Mouse (Mus musculus) small intestine, adult 2 months (tissue): ENCODE measurements around the gene Hesx1. TPM values are rescaled to one million over a fixed set of nuclear protein-coding genes. Genes with fewer than 3 reads are reported as not detected.
"Not testable (repeated sequence)": the region's sequence is repeated elsewhere in the genome, so short reads cannot be mapped to it uniquely, and the experiment has no call there.

ENCODE experiments used
- H3K27ac ChIP-seq: fragments of 200-500 bp; 2 replicates; pipeline ENCODE4 v1.5.1; 2012; ENCODE audit warnings: low read depth, low read length, control low read depth, inconsistent platforms; ENCODE audit not compliant: insufficient read depth
- H3K27me3 ChIP-seq: fragments of 200-500 bp; 2 replicates; pipeline ENCODE4 v1.6.1; 2012; ENCODE audit warnings: mild to moderate bottlenecking, moderate library complexity, low read length, inconsistent platforms; ENCODE audit not compliant: control insufficient read depth, insufficient read depth
- H3K36me3 ChIP-seq: fragments of 200-500 bp; 2 replicates; pipeline ENCODE4 v1.6.1; 2012; ENCODE audit warnings: mild to moderate bottlenecking, low read length, control low read depth, inconsistent platforms; ENCODE audit not compliant: control insufficient read depth, insufficient read depth
- H3K4me1 ChIP-seq: fragments of 200-500 bp; 2 replicates; pipeline ENCODE4 v1.6.1; 2012; ENCODE audit warnings: low read length, inconsistent platforms, mixed read lengths; ENCODE audit not compliant: control insufficient read depth, insufficient read depth, insufficient read length
- H3K4me3 ChIP-seq: fragments of 200-500 bp; 2 replicates; pipeline ENCODE4 v1.5.1; 2012; ENCODE audit warnings: low read depth, mild to moderate bottlenecking, control low read depth, inconsistent platforms, low read length, moderate library complexity
- CTCF ChIP-seq: fragments of 200-500 bp; IDR thresholded peaks from 2 replicates; pipeline ENCODE4 v1.5.1; 2012; ENCODE audit warnings: low read depth, mild to moderate bottlenecking, control low read depth, inconsistent platforms, low read length, moderate library complexity, mixed read lengths; ENCODE audit not compliant: insufficient replicate concordance, insufficient read length; ENCODE audit errors: extremely low read depth
- POLR2A ChIP-seq: fragments of 200-500 bp; IDR thresholded peaks from 2 replicates; pipeline ENCODE4 v1.6.1; 2012; ENCODE audit warnings: low read depth, mild to moderate bottlenecking, control low read depth, inconsistent platforms, low read length, moderate library complexity
- WGBS: fragments of 180-500 bp; shearing (Covaris S2); methylation state at CpG from one replicate; pipeline ENCODE4 v1.1.7; 2018; 5-methylcytosine and 5-hydroxymethylcytosine counted together
- polyA plus RNA-seq: library from polyadenylated mRNA; depleted of rRNA; stranded (reverse); fragments of >200 nt; gene quantifications from 2 replicates; pipeline ENCODE4 v1.2.3, GENCODE M21; 2012; rRNA removed

Hesx1 gene
- not detected in 2 replicates for polyA plus RNA-seq

- Histone ChIP-seq H3K27ac (0 out of 2 replicates have a peak within 1 kb of the TSS, but pooled peaks have one; percentile 6), H3K27me3 (no peaks in the 10 kb centered on the region), H3K4me3 (peak within 1 kb of the TSS; percentile 48), H3K36me3 (no peaks in the 10 kb centered on the region), H3K4me1 (no peaks in the 10 kb centered on the region; the same call in none of the 2 replicates)
- no peak for TF ChIP-seq POLR2A
- WGBS, result 4% methylated on average over 16 of the region's 16 CpGs
Observed at GRCm38 (mm10) chr14:26994211-26994741, at the start of gene Hesx1. Gene Hesx1, plus strand, starts transcription at chr14:26994416.

GRCm38 (mm10) chr14:26956139-26956538 is 38.1 kb upstream of the Hesx1 start:
- not testable (repeated sequence) for H3K27me3 ChIP-seq, H3K4me3 ChIP-seq, H3K4me1 ChIP-seq, H3K36me3 ChIP-seq, H3K27ac ChIP-seq
- WGBS, result 97% methylated on average over 2 of the region's 2 CpGs

- TF ChIP-seq CTCF (no peak), POLR2A (no peak)
- Histone ChIP-seq H3K4me3 (no peak overlapping the region), H3K36me3 (peaks cover 5% of the 10 kb centered on the region), H3K27me3 (no peaks in the 10 kb centered on the region), H3K4me1 (no peaks in the 10 kb centered on the region), H3K27ac (no peak overlapping the region)
- WGBS, result 80% methylated on average over 1 of the region's 1 CpGs
Observed at GRCm38 (mm10) chr14:26960518-26960917, 33.7 kb upstream of the Hesx1 start.

- Histone ChIP-seq H3K36me3 (no peaks in the 10 kb centered on the region), H3K27me3 (no peaks in the 10 kb centered on the region), H3K4me1 (peaks cover 7% of the 10 kb centered on the region; the same call in 1 of the 2 replicates), H3K27ac (no peak overlapping the region), H3K4me3 (no peak overlapping the region)
- 23% methylated on average over 3 of the region's 3 CpGs for WGBS
- no peak for TF ChIP-seq CTCF
Observed at GRCm38 (mm10) chr14:26969164-26969563, 25.1 kb upstream of the Hesx1 start.

- Histone ChIP-seq H3K36me3 (no peaks in the 10 kb centered on the region), H3K4me3 (peak overlapping the region; percentile 93), H3K4me1 (peaks cover 7% of the 10 kb centered on the region; the same call in 1 of the 2 replicates), H3K27ac (peak overlapping the region; percentile 70), H3K27me3 (no peaks in the 10 kb centered on the region)
- no peak for TF ChIP-seq CTCF
- peak; percentile 33 for TF ChIP-seq POLR2A
- WGBS, result under 1% methylated on average over 62 of the region's 62 CpGs
Observed at GRCm38 (mm10) chr14:26969856-26970407, 24.3 kb upstream of the Hesx1 start.

- WGBS, result under 1% methylated on average over 53 of the region's 53 CpGs
- peak; percentile 95; the same call in 1 of the 2 replicates for TF ChIP-seq POLR2A
- no peak for TF ChIP-seq CTCF
- Histone ChIP-seq H3K27ac (peak overlapping the region; percentile 70), H3K4me1 (peaks cover 7% of the 10 kb centered on the region; the same call in 1 of the 2 replicates), H3K4me3 (peak overlapping the region; percentile 93), H3K36me3 (no peaks in the 10 kb centered on the region), H3K27me3 (no peaks in the 10 kb centered on the region)
Observed at GRCm38 (mm10) chr14:26970439-26970932, 23.7 kb upstream of the Hesx1 start.

GRCm38 (mm10) chr14:26971106-26971789 is 23.0 kb upstream of the Hesx1 start, which contains the start of gene Appl1:
Gene Appl1, minus strand, starts transcription at chr14:26971232.
- 17% methylated on average over 10 of the region's 10 CpGs for WGBS
- peak within 1 kb of the TSS; percentile 70 for H3K27ac ChIP-seq
- peaks cover 7% of the 10 kb centered on the region; the same call in 1 of the 2 replicates for H3K4me1 ChIP-seq
- H3K27me3 ChIP-seq, result no peaks in the 10 kb centered on the region
- no peaks in the 10 kb centered on the region for H3K36me3 ChIP-seq
- TF ChIP-seq POLR2A (no peak), CTCF (no peak)
- peak within 1 kb of the TSS; percentile 93 for H3K4me3 ChIP-seq
